Mouse (Mus musculus) lung, postnatal 0 days (tissue): Measurements from ENCODE around the gene Serpinb3d. TPM values are rescaled to one million over a fixed set of nuclear protein-coding genes. Genes with fewer than 3 reads are reported as not detected.
"Not testable (repeated sequence)": the region's sequence is repeated elsewhere in the genome, so short reads cannot be mapped to it uniquely, and the experiment has no call there.

Source experiments
- ATAC-seq: fragments of 200-750 bp; cut with Nextera tagmentation; 2 replicates; pipeline ENCODE4 v1.8.0; 2017; ENCODE audit warnings: moderate library complexity
- DNase-seq: peaks from one replicate; pipeline ENCODE4 v3.0.0-alpha.2; 2016; ENCODE audit warnings: low spot score
- H3K27ac ChIP-seq: fragments of 300-500 bp; sonication (generic); 2 replicates; pipeline ENCODE4 v1.5.1; 2014; ENCODE audit warnings: antibody characterized with exemption, mild to moderate bottlenecking, low read length, mixed read lengths
- H3K27me3 ChIP-seq: fragments of 300-500 bp; sonication (generic); replicated peaks from 2 replicates; pipeline ENCODE4 v1.6.1; 2014; ENCODE audit warnings: low read length, mixed read lengths; ENCODE audit not compliant: insufficient read depth
- H3K36me3 ChIP-seq: fragments of 300-500 bp; sonication (generic); 2 replicates; pipeline ENCODE4 v1.6.1; 2014; ENCODE audit warnings: low read length, mixed read lengths; ENCODE audit not compliant: insufficient read depth
- H3K4me1 ChIP-seq: fragments of 300-500 bp; sonication (generic); 2 replicates; pipeline ENCODE4 v1.6.1; 2014; ENCODE audit warnings: antibody characterized with exemption, low read depth, low read length, mixed read lengths; ENCODE audit not compliant: insufficient read depth
- H3K4me2 ChIP-seq: fragments of 300-500 bp; sonication (generic); replicated peaks from 2 replicates; pipeline ENCODE4 v1.6.1; 2014; ENCODE audit warnings: low read depth, mild to moderate bottlenecking, low read length, moderate library complexity, mixed read lengths
- H3K4me3 ChIP-seq: fragments of 300-500 bp; sonication (generic); 2 replicates; pipeline ENCODE4 v1.5.1; 2014; ENCODE audit warnings: low read depth, low read length
- H3K9ac ChIP-seq: fragments of 300-500 bp; sonication (generic); replicated peaks from 2 replicates; pipeline ENCODE4 v1.6.1; 2014; ENCODE audit warnings: low read depth, mild to moderate bottlenecking
- H3K9me3 ChIP-seq: fragments of 300-500 bp; sonication (generic); 2 replicates; pipeline ENCODE4 v1.6.1; 2016; ENCODE audit warnings: low read length, mixed read lengths
- CTCF ChIP-seq: IDR thresholded peaks from 2 replicates; pipeline ENCODE4 v1.5.1; 2016; ENCODE audit warnings: antibody characterized with exemption, mild to moderate bottlenecking
- EP300 ChIP-seq: IDR thresholded peaks from 2 replicates; pipeline ENCODE4 v1.6.1; 2016; ENCODE audit warnings: antibody characterized with exemption, mild to moderate bottlenecking, control low read depth
- WGBS: fragments of 180-500 bp; shearing (Covaris S2); extraction: QIAGEN DNeasy Blood & Tissue Kit; methylation state at CpG from one replicate; pipeline ENCODE4 v1.1.7; 2014; 5-methylcytosine and 5-hydroxymethylcytosine counted together
- polyA plus RNA-seq: library from polyadenylated mRNA; unstranded; fragments of >200 nt; fragmentation: Nextera tagmentation; extraction: Ambion mirVana; gene quantifications from 2 replicates; pipeline ENCODE4 v1.2.1, GENCODE M21; 2015

The Serpinb3d gene
- not detected in 2 replicates for polyA plus RNA-seq

DNA sequence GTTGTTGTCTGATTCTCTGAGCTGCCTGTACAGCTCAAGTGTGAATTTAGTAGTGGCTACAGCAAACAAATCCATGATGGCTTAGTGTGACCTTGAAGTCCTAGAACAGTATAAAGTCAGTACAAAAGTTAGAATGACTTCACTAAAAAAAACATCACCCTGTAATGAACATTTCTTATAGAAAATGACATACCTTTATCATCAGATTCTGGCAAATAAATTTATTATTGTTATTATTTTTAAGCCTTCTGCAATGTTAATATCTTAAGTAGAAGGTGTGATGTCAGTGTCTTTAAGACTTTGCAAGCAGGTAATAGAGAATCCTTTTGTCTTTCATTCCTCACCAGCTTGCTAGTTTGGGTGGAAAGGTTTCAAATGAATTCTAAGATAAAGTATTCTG lies at the start of gene Serpinb3d:
Serpinb3d (minus strand) TSS at position 101 of the 400 bp plus-strand sequence.
- Histone ChIP-seq H3K36me3 (no peaks in the 10 kb centered on the region), H3K4me3 (no peak within 1 kb of the TSS), H3K9me3 (no peaks in the 10 kb centered on the region), H3K9ac (no peak within 1 kb of the TSS), H3K27ac (no peak within 1 kb of the TSS), H3K27me3 (no peaks in the 10 kb centered on the region), H3K4me2 (no peak within 1 kb of the TSS), H3K4me1 (no peaks in the 10 kb centered on the region)
- DNase-seq (no peak), ATAC-seq (no peak)
- no peak for TF ChIP-seq EP300
- no peak for TF ChIP-seq CTCF

DNA sequence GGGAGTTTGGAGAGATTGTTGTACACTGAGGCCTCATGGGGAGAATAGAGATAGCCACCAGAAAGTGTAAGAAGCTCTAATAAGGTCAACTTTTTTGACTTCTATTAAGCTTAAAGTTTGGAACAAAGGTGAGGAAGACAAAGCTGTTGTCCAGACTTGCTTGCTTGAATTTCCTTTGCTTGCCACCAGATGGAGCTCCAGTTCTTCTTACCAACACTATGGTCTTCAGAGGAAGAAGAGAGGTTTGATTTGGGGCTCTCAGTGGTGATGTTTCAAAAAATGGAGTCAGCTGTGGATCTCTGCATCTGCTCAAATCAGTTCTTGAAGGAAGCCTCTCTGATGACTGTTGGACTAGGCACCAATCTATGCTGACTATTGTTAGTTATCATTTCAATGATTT lies 44.1 kb upstream of the Serpinb3d start:
- not testable (repeated sequence) for H3K27me3 ChIP-seq, H3K9me3 ChIP-seq, H3K4me3 ChIP-seq, H3K4me1 ChIP-seq, H3K27ac ChIP-seq, DNase-seq, H3K9ac ChIP-seq, H3K4me2 ChIP-seq, H3K36me3 ChIP-seq, ATAC-seq
- peak; percentile 28 for TF ChIP-seq CTCF

DNA sequence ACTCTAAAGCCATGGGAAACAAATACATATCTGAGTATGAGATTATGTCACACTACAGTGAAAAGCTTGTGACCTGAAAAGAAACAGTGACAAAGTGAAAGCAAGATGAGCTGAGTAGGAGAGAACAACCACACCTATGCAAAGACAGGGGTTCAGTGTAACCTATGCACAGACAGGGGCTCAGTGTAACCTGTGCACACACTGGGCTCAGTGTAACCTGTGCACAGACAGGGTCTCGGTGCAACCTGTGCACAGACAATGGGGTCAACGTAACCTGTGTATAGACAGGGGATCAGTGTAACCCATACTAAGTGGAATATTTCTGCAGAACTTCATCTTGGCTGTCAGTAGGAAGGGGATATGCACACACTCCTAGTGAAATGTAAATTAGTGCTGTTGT lies 15.1 kb upstream of the Serpinb3d start:
- H3K27me3 ChIP-seq: no peaks in the 10 kb centered on the region
- H3K9me3 ChIP-seq: no peaks in the 10 kb centered on the region
- no peaks in the 10 kb centered on the region for H3K4me1 ChIP-seq
- ATAC-seq (no peak), DNase-seq (no peak)
- 80% methylated on average over 2 of the region's 2 CpGs for whole genome bisulfite sequencing
- TF ChIP-seq CTCF (no peak), EP300 (no peak)
- no peak overlapping the region for H3K27ac ChIP-seq
- H3K9ac ChIP-seq: no peak overlapping the region
- no peak overlapping the region for H3K4me3 ChIP-seq
- H3K4me2 ChIP-seq: no peak overlapping the region
- no peaks in the 10 kb centered on the region for H3K36me3 ChIP-seq

DNA sequence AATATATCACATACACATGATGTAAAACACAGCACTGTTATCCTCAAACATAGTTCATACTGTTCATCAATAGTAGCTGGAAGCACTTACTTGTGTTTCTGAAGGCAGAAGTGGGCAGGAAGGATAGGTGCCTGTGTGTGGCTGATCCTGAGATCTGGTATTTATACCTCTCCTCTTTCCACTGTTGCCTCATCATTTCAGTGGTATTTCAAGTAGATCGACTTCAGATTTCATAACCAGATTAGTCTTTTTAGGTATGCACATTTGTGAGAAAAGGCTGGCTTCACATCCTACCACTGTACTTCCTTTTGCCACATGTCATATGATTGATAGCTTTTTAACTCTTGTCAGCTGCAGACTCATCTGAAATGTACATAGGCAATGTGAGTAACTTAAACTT lies 31.1 kb downstream of the Serpinb3d start, which contains the start of gene Serpinb3a:
Serpinb3a (minus strand) TSS at position 101 of the 400 bp plus-strand sequence.
- Histone ChIP-seq H3K4me3 (no peak within 1 kb of the TSS), H3K27ac (no peak within 1 kb of the TSS), H3K9ac (no peak within 1 kb of the TSS), H3K4me2 (no peak within 1 kb of the TSS), H3K27me3 (no peaks in the 10 kb centered on the region), H3K9me3 (no peaks in the 10 kb centered on the region), H3K4me1 (no peaks in the 10 kb centered on the region), H3K36me3 (no peaks in the 10 kb centered on the region)
- no peak for ATAC-seq
- WGBS: 74% methylated on average over 1 of the region's 1 CpGs
- no peak for DNase-seq
- TF ChIP-seq EP300 (no peak), CTCF (no peak)

DNA sequence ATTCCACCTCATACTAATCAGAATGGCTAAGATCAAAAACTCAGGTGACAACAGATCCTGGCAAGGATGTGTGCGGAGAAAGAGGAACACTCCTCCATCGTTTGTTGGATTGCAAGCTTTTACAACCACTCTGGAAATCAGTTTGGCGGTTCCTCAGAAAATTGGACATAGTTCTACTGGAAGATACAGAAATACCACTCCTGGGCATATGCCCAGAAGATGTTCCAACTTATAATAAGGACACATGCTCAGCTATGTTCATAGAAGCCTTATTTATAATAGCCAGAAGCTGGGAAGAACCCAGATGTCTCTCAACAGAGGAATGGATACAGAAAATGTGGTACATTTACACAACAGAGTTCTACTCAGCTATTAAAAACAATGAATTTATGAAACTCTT lies 49.1 kb downstream of the Serpinb3d start:
- H3K27me3 ChIP-seq, H3K9me3 ChIP-seq, H3K4me2 ChIP-seq, H3K4me3 ChIP-seq, ATAC-seq, H3K27ac ChIP-seq, H3K36me3 ChIP-seq, DNase-seq, H3K4me1 ChIP-seq, H3K9ac ChIP-seq: not testable (repeated sequence)
- WGBS: 80% methylated on average over 3 of the region's 3 CpGs

Other genes with a start within 250 kb of the Serpinb3d start
- 0.13 and 0.18 TPM in 2 replicates for gene Serpinb5, start 222.3 kb downstream of the Serpinb3d start, polyA plus RNA-seq
- gene Serpinb12, start 149.1 kb downstream of the Serpinb3d start, polyA plus RNA-seq: 0.52 and 0.57 TPM in 2 replicates
- gene Serpinb13, start 102.5 kb downstream of the Serpinb3d start, polyA plus RNA-seq: not detected in 2 replicates
- not detected in 2 replicates for gene Serpinb3a, start 31.2 kb downstream of the Serpinb3d start, polyA plus RNA-seq
- not detected in 2 replicates for gene Serpinb3b, start 194.9 kb upstream of the Serpinb3d start, polyA plus RNA-seq
- not detected in 2 replicates for gene Serpinb3c, start 194.9 kb upstream of the Serpinb3d start, polyA plus RNA-seq